Mouse (Mus musculus): ENCODE measurements around the gene Sdc4.

Gene Sdc4

DNA sequence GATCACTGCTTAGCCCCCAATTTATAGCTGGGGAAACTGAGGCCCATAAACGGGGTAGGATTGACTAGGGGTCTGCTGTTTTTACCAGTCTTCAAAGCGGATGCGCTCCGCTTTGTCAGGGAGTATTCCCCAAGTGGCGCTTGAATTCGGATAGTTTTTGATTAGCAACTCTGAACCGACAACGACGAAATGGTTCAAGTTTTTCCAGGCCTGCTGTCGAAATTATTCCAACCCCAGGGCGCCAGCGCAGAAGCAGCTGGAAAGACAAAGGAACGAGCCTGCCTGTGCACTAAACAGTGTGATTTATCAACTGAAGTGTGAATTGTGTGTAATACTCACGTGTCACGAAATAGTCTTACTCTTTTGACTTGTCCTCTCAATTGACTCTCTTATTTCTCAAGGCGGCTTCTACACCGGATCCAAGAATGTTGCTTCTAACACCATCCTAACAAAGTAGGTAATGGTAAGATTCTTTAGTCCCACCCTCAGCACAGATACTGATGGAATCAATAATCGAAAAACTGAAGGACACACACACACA lies at the start of gene Sdc4:
TSS of gene Sdc4 (minus strand) at position 428 of the 541 bp plus-strand sequence.
- DNase-seq, result no peak

- DNase-seq, result no peak
Observed at GRCm38 (mm10) chr2:164487812-164488211, 44.1 kb upstream of the Sdc4 start.

GRCm38 (mm10) chr2:164487115-164487527 lies 43.4 kb upstream of the Sdc4 start:
- no peak for DNase-seq

DNA sequence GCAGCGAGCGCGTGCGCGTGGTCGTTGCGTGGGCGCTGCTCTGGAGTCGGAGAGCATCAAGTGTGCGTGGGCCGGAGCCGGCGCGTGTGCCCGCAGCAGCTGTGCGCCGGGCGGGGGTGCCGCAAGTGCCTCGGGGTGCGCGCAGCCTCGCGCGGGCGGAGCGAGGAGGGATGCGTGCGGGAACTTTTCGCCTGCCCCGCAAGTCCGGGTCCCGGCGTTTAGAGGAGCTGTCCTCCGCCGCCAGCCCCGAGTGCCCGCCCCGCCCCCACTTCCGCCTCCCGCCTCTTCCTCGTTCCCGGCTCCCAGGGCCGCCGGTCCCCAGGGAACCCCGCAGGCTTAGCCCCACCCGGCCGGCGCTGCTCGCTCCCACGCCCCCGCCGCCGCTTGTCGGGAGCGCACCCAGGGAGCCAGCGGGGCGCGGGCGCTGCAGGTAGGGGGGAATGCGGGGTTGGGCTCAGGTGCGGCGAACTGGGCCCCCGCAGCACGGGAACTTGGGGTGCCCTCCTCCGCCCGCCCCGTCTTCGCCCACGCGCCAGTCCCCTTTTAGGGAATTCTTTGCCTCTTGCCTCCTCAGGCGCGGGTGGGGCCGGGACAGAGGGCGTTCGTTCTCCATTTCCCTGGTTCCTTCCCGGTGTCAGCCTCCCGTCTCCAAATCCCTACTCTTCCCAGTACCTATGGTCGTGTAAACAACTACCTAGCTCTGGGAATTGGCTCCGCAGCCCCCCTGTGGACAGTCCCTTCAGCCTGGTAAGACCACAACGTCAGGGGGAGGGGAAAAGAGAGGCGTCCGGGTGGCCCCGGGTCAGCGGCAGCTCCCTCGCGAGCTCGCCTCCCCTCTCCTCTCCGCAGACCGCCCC lies 42.8 kb upstream of the Sdc4 start:
- peak; percentile 79 for DNase-seq

DNA sequence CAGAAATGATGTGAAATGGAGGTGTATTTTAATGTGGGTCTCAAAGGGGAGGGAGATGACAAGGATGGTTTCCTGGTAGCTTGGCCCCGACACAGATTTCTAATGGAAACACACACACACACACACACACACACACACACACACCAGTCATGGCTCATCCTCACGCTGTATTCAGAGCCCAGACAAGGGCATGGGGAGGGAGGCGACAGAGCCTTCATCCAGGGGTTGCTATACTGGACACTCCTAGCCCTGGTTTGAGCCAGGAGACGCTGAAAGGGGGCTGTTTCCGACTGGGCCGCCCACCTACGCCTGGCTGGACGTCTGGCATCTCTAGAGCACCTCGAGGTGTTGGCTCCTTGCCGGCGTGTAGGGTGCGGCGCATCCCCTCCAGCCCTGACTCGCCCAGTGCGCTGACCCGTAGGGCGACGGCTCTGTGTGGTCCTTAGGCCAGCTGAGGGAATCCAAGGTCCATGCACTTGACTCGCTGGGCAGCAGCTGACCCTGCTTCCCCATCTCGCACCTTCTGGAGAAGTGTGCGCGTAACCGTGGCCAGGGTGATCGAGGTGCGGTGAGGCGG lies 42.1 kb upstream of the Sdc4 start, which contains the start of gene Dbndd2:
TSS of gene Dbndd2 (plus strand) at position 426 of the 577 bp plus-strand sequence.
- DNase-seq, result peak; percentile 88

DNA sequence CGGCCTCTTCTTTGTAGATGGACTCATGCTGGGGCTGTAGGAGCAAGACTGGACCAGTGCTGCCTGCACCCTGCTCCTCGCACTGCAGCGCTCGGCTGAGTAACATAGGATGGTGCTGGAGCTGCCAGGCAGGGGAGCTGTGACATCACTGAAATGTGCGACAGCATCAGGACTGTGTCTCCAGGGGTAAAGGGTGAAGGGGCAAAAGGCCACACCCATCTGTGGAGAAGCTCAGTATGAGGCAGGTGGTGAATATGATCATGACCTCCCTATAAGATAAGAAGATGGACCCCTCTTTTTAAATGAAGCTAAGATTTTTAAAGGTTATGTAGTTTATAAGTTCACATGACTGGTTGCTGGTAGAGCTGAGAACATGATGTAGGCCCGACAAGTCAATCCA lies 29.9 kb upstream of the Sdc4 start, which contains the start of gene Trp53tg5:
TSS of gene Trp53tg5 (minus strand) at position 101 of the 400 bp plus-strand sequence.
- no peak for DNase-seq

DNA sequence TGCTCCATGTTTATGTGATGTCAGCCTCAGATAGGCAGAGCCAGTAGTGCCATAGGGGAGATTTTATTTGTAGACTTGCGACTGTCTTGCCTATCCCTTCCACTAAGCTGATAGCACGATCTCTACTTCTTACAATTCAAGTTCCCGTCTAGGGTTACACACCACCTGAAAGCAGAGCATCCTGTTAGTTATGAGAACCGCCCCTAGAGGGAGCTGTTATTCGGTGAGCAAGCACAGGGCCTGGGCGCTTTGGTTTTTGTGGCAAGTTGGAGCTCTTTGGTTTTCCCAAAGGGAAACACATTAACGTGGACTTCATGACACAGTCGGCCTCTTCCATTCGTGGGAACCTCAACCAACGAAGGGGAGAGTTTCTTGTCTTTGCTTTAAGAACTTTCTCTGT lies 26.6 kb upstream of the Sdc4 start:
- peak; percentile 80 for DNase-seq

- DNase-seq, result no peak
Observed at GRCm38 (mm10) chr2:164466787-164467186, 23.1 kb upstream of the Sdc4 start.

GRCm38 (mm10) chr2:164465161-164465560 lies 21.5 kb upstream of the Sdc4 start:
- DNase-seq, result no peak

GRCm38 (mm10) chr2:164460745-164461551 lies 17.3 kb upstream of the Sdc4 start, which contains the start of gene Gm20458:
Gene Gm20458, plus strand, starts transcription at chr2:164460967.
- peak; percentile 97 for DNase-seq

GRCm38 (mm10) chr2:164458535-164458934 lies 14.8 kb upstream of the Sdc4 start:
- DNase-seq, result no peak

DNA sequence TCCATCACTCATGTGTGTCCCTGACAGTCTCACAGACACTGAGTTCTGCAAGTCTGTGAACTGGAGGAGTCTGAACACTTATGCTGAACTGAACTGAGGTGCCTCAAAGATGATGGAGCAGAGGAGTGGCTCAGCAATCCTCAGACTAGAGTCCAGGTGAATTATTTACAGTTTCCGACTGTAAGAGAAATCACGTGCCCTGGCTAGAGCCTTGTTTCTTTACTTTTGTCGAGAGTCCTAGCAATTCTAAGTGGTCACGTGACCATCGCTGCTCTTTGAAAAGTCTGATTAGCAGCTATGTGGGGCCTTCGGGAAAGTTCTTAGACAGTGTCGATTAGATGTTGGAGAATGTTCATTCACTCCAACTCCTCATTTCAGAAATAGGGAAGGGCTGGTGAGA lies 14.3 kb upstream of the Sdc4 start:
- DNase-seq, result peak; percentile 83

DNA sequence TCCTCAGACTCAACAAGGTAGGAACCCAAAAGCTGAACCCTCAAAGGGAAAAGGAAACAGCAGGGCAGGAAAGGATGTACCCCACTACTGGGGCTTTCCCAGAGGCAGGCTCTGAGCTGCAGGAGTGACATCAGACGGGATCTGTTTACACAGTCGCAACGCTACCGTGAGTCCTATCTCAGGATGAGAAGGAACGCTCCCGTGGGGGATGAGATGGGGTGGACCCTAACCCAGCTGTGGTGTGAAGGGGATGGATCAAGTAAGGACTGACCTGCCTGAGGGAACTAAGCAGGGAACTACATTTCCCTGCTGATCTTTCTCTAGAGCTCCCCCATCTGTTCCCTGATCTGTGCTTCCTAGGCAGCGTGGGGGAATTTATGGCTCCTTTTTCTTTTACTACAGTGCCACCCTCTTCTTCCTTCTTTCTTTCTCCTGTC lies 13.2 kb upstream of the Sdc4 start, which contains the start of gene Sys1:
TSS of gene Sys1 (plus strand) at position 101 of the 437 bp plus-strand sequence.
- DNase-seq, result peak; percentile 54

- DNase-seq, result no peak
Observed at GRCm38 (mm10) chr2:164456413-164456812, 12.7 kb upstream of the Sdc4 start.

- peak; percentile 66 for DNase-seq
Observed at GRCm38 (mm10) chr2:164455421-164456190, 11.9 kb upstream of the Sdc4 start.

DNA sequence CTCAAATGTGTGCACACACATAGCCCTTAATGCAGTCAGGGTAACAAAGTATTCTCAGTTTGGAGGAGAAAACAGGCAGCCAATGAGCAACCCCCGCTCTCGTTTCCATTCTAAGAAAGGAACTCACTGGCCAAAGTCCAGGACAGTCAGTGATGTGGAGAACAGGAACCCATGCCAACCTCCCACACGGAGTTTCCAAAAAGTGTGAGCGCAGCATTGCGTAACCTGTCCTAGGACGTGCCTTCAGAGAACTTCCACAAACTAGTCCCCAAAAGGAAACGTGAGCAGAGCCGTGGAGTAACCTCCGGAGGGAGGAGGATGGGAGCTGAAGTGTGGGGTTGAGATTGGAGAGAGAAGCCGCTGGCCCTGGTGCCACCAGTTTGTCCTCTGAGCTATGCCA lies 11.2 kb upstream of the Sdc4 start:
- peak; percentile 93 for DNase-seq

GRCm38 (mm10) chr2:164453887-164454500 lies 10.3 kb upstream of the Sdc4 start:
- DNase-seq, result peak; percentile 49

DNA sequence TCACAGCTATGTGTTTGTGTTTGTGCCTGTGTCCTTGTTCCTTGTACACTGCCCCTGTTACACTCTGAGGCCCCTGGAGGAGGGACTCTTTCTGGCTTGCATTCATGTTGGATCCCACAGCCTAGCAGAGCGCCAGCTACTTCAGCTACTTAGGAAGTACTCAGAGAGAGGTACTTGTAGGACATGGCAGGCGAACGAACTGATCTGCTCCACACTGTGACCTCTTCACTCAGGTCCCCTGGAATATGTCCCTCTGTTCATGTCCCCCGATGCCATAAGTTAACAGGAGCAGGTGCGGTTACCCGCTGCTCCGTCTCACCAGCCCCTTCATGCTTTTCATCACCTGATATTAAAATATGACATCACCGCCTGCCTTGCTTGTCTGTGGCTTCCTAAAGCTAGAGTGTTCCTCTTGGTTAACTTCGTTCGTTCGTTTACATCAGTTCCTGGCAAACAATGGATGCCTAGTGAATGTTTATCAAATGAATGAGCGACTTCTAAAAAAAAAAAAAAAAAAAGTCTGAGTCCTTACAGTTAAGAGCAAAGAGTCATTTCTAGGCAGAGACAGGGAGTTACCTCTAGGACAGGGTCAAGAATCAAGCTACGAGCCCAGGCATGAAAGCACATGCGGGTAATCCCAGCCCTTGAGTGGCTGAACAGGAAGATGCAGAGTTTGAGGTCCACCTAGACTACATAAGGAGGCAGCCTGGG lies 9.5 kb upstream of the Sdc4 start:
- DNase-seq, result no peak

DNA sequence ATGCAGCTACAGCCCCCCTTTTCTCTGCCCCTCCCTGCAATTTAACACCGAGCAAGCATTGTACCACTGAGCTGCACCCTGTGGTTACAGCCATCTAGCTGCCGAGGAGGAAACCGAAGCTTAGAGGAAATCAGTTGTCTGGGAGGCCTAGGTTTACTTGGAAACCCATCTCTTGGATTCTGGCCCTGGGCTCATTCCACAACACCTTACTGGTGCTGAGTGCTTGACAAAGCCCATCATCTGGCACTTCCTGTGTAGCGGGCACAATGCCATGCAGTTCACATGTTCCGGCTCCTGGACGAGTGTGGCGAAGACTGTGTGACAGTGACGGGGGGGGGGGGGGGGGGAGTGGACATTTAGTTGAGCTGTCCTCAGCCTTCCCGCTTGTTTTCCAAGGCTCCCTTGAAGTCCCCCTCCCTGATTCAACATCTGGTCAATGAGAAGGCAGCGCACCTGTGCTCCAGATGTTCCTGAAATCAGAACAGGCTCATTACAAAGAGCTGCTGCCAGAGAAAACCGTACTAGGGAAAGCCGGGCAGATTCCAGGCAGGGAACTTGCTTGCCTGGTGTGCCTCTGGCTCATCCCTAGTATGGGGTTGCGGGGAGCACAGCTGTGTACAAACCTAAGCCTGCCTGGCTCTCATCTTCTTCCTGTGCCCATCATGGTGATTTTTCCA lies 8.5 kb upstream of the Sdc4 start:
- DNase-seq, result no peak

All from kidney, postnatal 14 days (tissue).